Mouse (Mus musculus) hindbrain, embryonic 15.5 days (tissue): ENCODE measurements at regions not wholly inside any gene's neighbourhood (a gene's known extent, or its start where the extent isn't known, plus 50 kb on each side); places are given as distances from the start of the nearest gene placed in this dataset.

ENCODE experiments used
- ATAC-seq: fragments of 200-750 bp; cut with Nextera tagmentation; 2 replicates; pipeline ENCODE4 v1.8.0; 2017; ENCODE audit warnings: low read depth, moderate number of reproducible peaks, moderate TSS enrichment; ENCODE audit not compliant: low FRiP score
- H3K27ac ChIP-seq: fragments of 300-500 bp; sonication (generic); replicated peaks from 2 replicates; pipeline ENCODE4 v1.5.1; 2015; ENCODE audit warnings: mild to moderate bottlenecking, inconsistent platforms
- H3K27me3 ChIP-seq: fragments of 300-500 bp; sonication (generic); 2 replicates; pipeline ENCODE4 v1.6.1; 2015; ENCODE audit warnings: control low read depth, inconsistent platforms
- H3K36me3 ChIP-seq: fragments of 300-500 bp; sonication (generic); 2 replicates; pipeline ENCODE4 v1.6.1; 2015; ENCODE audit warnings: control low read depth, inconsistent platforms
- H3K4me1 ChIP-seq: fragments of 300-500 bp; sonication (generic); replicated peaks from 2 replicates; pipeline ENCODE4 v1.6.1; 2015; ENCODE audit warnings: control low read depth, inconsistent platforms
- H3K4me2 ChIP-seq: fragments of 300-500 bp; sonication (generic); 2 replicates; pipeline ENCODE4 v1.6.1; 2015; ENCODE audit warnings: moderate library complexity, mild to moderate bottlenecking, inconsistent platforms
- H3K4me3 ChIP-seq: fragments of 300-500 bp; sonication (generic); 2 replicates; pipeline ENCODE4 v1.5.1; 2015; ENCODE audit warnings: mild to moderate bottlenecking, inconsistent platforms
- H3K9ac ChIP-seq: fragments of 300-500 bp; sonication (generic); 2 replicates; pipeline ENCODE4 v1.6.1; 2015; ENCODE audit warnings: inconsistent platforms
- H3K9me3 ChIP-seq: fragments of 300-500 bp; sonication (generic); 2 replicates; pipeline ENCODE4 v1.6.1; 2016; ENCODE audit warnings: control low read depth, inconsistent platforms
- WGBS: fragments of 180-500 bp; shearing (Covaris S2); methylation state at CpG from one replicate; pipeline ENCODE4 v1.1.7; 2015; 5-methylcytosine and 5-hydroxymethylcytosine counted together

GRCm38 (mm10) chr14:93972858-93973257 lies 82.4 kb upstream of the Pcdh9 start:
- 94% methylated on average over 4 of the region's 4 CpGs for WGBS
- H3K27me3 ChIP-seq = no peaks in the 10 kb centered on the region
- no peak for ATAC-seq
- H3K4me1 ChIP-seq = no peaks in the 10 kb centered on the region
- no peaks in the 10 kb centered on the region for H3K9me3 ChIP-seq
- no peak overlapping the region for H3K9ac ChIP-seq
- no peak overlapping the region for H3K27ac ChIP-seq
- H3K4me3 ChIP-seq = no peak overlapping the region
- no peak overlapping the region for H3K4me2 ChIP-seq
- no peaks in the 10 kb centered on the region for H3K36me3 ChIP-seq

DNA sequence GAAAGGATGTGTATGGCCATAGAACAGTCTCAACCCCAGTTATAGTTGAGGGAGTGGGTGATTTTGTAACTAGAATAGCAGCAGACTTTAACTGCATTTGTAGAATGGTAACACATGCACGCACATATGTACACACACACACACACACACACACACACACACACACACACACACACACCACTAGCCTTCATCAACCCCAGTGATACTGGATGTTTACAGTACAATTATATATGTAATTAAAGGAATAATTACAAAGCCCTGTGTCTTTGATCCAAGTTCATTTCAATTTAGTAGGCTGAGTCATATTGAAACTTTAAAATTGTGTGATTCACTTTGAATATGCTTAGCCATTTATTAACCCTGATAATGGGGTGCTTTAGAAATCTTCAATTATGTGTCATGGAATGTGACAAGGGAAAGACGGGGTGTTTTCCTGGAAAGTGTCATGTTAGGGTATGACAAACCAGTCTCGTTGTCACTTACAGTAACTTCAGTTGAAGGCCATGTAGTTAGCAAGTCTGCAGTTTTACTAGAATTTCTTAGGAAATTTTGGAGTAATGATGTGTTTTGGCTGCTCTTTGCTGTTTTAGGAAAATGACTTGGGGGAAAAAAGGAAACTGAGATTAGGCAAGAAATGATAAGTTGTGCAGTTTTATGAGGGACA lies 81.8 kb upstream of the Pcdh9 start:
- H3K27me3 ChIP-seq = no peaks in the 10 kb centered on the region
- no peak for ATAC-seq
- no peaks in the 10 kb centered on the region for H3K9me3 ChIP-seq
- no peaks in the 10 kb centered on the region for H3K4me1 ChIP-seq
- no peak overlapping the region for H3K4me2 ChIP-seq
- no peak overlapping the region for H3K9ac ChIP-seq
- H3K27ac ChIP-seq = no peak overlapping the region
- no peak overlapping the region for H3K4me3 ChIP-seq
- WGBS = 90% methylated on average over 3 of the region's 3 CpGs
- no peaks in the 10 kb centered on the region for H3K36me3 ChIP-seq

DNA sequence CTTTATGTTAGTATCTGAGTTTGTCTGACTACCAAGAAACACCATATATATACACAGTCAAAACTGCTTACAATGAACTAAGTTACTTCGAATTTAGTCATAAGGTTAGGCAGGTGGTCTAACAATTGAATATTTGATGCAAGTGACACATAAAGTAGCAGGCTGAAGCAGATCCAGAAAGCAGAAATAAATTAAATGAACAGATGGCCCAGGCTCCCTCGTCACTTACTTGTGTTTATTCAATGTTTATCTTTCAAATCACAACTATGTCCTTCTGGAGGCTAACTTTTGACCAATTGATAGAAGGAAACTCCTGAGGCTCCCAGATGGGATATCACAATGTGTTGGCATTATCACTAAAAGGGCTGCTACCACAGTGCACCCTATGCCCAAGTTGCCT lies 76.5 kb upstream of the Pcdh9 start:
- H3K4me1 ChIP-seq = no peaks in the 10 kb centered on the region
- H3K9ac ChIP-seq = no peak overlapping the region
- H3K4me2 ChIP-seq = no peak overlapping the region
- no peaks in the 10 kb centered on the region for H3K36me3 ChIP-seq
- WGBS = 71% methylated on average over 2 of the region's 2 CpGs
- no peaks in the 10 kb centered on the region for H3K9me3 ChIP-seq
- H3K4me3 ChIP-seq = no peak overlapping the region
- no peak for ATAC-seq
- H3K27ac ChIP-seq = no peak overlapping the region
- no peaks in the 10 kb centered on the region for H3K27me3 ChIP-seq

GRCm38 (mm10) chr14:93962677-93963049 lies 72.2 kb upstream of the Pcdh9 start:
- Histone ChIP-seq H3K4me2 (no peak overlapping the region), H3K9me3 (no peaks in the 10 kb centered on the region), H3K4me1 (no peaks in the 10 kb centered on the region), H3K9ac (no peak overlapping the region), H3K36me3 (no peaks in the 10 kb centered on the region), H3K27me3 (no peaks in the 10 kb centered on the region), H3K27ac (peak overlapping the region; percentile 27; the same call in 1 of the 2 replicates), H3K4me3 (no peak overlapping the region)
- 0 out of 2 replicates have a peak, but pooled peaks have one; percentile 54 for ATAC-seq
- 30% methylated on average over 2 of the region's 2 CpGs for WGBS

DNA sequence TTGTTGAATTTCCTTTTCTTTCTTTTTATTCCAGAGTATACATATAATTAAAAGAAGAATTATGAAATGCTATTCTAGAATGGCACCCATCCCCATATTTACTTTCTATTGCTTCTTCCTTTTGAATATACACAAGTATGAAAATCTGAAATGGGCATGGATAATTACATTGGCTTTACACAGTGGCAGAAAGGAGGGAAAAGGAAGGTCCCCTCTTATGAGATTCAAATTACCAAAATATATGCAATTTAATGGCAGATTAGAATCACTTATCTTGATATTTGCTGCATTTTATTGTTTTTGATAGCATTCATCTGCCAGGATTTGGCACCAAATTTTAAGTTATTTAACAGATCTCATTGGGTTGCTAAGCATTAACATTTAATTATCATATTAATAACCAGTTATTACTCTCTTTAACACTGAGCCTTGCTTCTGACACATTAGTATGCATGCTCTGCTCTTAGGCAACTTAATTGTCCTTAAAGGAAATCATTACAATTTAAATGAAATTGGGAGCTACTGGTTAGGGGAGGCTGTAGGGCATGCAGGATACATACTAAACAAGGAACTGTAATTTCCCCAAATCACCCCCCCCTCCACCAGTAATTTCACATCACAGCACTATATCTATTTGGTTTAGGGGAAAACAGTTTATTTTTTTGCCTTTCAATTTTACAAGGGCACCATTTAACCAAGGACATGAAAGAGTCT lies 71.6 kb upstream of the Pcdh9 start:
- H3K4me3 ChIP-seq = no peak overlapping the region
- H3K4me1 ChIP-seq = no peaks in the 10 kb centered on the region
- H3K36me3 ChIP-seq = no peaks in the 10 kb centered on the region
- H3K4me2 ChIP-seq = no peak overlapping the region
- ATAC-seq = peak; percentile 76; the same call in 1 of the 2 replicates
- peak overlapping the region; percentile 27; the same call in 1 of the 2 replicates for H3K27ac ChIP-seq
- no peak overlapping the region for H3K9ac ChIP-seq
- H3K27me3 ChIP-seq = no peaks in the 10 kb centered on the region
- H3K9me3 ChIP-seq = no peaks in the 10 kb centered on the region
